Mouse (Mus musculus) gastrocnemius, adult 18-20 months (tissue): ENCODE measurements around the gene Insl5. TPM values are rescaled to one million over a fixed set of nuclear protein-coding genes. Genes with fewer than 3 reads are reported as not detected.

Experiments
- DNase-seq: peaks from one replicate; pipeline ENCODE4 v3.0.0; 2021; ENCODE audit warnings: low spot score
- long read RNA-seq, 2 experiments: library from polyadenylated mRNA; stranded (forward); transcript quantifications; one replicate each; pipeline ENCODE4 v2.0.0; 2021
- total RNA-seq, 2 experiments: library from RNA; stranded (reverse); gene quantifications; 2 replicates each; pipeline ENCODE4 v1.2.3; 2021

The Insl5 gene
- total RNA-seq: not detected
- long read RNA-seq, experiment 1: 0 reads
- long read RNA-seq, experiment 2: 0 reads

DNA sequence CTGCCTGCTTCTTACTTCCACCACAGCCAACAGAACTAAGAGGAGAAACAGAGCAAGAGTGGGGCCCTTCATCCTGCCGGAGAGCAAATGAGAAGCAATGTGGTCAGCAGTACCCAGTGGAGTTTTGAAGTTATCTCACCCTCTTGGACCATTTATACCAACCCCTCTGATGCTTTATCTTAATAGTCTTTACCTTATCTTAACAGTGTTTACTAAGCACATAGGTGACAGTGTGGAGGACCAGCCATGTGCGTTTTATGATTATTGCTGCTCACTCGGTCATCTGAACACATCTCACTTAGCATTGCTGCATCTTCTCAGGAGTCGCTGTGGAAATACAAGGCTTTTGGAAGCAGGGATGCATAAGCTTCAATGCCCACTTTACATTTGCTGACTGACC lies at the start of gene Insl5:
TSS of gene Insl5 (minus strand) at position 222 of the 400 bp plus-strand sequence.
- no peak for DNase-seq

DNA sequence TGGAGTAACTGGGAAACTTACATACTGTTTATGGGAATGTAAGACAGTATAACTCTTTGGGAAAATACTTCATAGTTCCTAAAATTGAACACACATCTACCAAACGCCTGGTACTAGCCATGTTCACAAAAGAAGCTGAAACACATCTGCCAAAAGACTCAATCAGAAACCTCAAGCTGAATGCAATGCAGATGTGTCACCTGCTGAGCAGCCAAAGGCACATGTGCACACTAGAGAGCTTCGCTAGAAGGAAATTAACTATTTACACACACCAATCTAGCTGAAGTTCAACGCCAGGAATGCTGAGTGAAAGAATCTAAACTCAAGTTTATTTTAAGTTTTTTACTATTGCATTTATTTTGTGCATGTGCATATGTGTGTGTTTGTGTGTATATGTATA lies 44.0 kb upstream of the Insl5 start:
- no peak for DNase-seq

DNA sequence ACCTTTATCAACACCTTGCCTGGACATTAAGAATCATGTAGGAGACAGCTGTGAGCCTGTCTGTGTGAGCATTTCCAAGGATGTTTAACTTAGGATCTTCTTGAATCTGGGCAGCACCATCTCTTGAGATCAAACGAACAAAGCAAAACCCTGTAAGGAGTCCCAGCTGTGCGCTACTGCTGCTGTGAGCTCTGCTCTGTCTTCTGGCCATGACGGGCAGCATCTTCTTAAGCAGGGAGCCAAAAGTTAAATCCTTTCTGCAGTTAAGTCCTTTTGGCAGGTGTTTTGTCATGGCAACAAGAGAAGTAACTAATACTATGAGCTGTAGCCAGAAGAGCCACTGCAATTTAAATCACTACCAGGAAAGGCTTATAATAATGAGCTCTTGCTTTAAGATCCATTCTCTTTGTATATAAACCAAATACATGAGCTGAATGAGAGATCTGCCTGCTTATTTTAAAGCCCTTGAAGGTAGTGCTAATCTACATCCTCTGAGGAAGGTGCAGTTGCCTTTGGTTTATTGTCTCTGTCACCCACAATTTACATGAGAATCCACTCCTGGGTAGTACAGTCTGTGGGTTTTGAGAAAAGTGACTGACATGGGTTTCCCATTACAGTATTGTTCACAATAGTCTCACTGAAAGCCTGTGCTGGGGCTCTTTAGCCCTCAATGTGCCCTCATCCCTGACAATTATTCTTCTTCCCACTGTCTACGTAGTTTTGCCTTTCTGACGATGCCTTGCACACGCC lies 41.4 kb upstream of the Insl5 start:
- DNase-seq: no peak

DNA sequence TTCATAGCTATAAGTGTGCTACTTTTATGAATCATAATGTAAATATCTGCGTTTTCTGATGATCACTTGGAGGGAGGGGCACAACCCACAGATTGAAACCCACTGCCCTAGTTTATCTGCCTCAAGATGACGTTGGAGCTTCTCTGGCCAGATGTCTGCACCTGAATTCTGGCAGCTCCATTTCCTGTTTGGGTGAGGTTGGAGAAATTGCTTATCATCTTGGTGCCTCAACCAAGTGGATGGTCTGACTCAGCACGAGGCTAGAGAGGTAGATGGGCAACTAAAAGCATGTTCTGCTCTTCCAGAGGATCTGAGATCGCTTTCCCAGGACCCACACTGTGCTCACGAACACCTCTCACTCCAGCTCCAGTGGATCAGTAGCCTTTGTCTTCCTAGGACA lies 38.3 kb upstream of the Insl5 start:
- no peak for DNase-seq

DNA sequence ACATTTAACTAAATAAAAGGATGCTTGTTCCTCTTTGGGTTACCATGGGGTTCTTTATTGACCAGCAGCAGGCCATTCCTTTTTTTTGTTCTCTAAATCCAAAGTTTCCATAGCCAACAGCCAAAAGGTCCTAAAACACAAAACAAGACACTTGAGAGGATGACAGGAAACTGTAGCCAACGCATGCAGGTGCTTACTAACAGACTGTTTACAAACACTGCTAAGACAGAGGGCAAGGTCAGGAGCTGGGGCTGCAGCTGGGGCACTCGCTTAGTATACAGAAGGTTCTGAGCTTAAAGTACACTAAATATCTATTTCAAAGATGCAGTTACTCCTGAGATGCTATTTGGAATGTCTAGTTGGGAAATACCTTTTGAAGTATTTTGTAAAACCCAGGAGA lies 37.8 kb upstream of the Insl5 start:
- no peak for DNase-seq

DNA sequence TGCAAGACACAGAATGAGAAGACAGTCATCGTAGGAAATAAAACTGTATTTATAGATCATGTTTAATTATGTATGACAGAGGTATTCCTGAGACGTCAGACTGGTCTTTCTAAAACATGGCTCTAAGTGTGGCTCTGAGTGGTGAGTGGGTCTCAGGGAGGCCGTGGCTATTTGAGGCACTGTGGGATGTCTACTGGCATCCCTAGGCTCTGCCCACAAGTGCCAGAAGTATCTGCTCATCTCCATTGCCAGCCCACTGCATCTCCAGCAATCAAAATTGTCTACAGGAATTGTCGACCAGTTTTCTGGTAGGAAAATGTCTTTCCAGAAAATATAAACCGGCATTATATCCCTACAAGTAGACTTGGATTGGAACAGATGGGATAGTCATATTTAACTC lies 30.3 kb upstream of the Insl5 start:
- DNase-seq: no peak

DNA sequence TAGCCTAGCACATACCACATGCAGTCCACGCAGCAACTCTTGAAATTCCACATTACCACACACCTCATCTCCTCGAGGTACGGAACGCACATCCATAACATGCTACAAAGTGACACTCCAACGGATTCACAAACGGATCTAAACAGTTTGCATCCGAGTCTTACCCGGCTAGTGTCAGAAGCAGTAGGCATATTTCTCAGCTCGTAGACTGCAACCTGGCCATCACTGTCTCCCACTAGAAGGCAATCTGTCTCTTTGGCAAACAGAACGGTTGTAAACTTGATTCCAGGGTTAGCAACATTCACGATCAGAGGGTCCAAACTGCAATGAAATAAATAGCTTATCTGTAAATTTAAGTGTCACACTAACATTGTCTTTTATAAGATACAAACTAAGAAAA lies 21.4 kb upstream of the Insl5 start:
- no peak for DNase-seq

DNA sequence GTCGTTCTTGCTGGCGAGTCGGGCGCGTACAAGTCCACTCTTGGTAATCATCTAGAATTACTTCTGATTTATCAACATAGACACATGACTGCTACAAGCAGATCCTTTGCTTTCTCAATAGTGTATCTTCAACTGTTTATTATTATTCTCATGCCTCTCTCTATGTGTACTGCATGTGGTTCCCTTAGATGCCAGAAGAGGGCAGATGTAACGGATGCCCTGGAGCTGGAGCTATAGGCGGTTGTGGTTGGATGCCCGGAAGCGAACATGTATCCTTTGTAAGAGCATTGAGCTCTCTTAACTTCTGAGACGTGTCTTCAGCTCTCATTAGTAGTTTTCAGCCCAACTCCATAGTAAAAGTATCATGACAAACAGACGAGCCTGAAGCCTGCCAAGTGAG lies 16.4 kb upstream of the Insl5 start:
- DNase-seq: no peak

DNA sequence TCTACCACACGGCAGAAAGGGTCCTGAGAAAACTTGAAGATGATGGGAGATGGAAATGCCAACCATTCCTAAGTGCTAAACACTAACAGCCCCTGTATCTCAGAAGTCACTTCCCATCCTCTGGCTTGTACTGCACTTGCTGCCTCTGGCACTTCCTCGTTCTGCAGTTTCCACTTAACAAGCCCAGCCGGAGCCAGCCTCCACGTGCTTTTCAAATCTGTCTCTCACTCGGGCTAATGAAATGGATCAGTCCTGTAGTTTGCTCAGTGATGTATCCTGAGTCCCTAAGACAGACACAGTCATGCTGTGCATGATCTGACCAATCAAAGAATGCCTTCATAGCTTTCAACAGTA lies 13.2 kb upstream of the Insl5 start:
- no peak for DNase-seq

DNA sequence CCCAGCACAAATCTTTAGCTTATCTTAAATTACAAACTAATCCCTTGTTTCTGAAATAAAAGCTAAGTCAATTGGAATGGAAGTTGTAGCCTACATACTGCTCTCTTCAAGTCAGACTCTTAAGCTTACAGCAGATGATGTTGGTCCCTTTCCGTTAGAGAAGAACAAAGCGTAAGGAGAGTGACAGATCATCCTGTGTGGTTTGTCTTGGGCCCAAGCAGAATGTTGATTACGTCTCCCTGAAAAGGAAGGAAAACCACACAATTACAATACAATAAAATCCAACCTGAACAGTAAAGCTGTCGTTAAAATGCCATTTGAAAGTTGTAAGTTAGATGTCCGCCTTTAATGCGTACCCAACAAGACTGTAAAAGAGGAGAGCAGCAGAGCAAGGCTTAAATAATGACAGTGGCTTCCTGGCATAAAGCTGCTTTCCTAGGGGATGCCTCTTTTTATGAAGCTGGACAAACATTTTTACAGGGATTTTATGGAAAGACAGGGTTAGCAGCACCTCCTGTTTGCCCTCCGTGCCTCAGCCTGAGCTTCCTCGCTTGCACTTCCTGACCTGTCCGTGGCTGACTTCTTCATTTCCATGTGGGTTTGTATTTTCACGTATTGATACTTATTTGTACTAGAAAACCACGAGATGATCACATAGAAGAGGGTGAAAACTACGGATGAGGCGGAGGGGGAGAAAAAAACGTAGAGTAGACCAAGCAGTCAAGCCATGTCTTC lies 12.6 kb upstream of the Insl5 start:
- DNase-seq: no peak

DNA sequence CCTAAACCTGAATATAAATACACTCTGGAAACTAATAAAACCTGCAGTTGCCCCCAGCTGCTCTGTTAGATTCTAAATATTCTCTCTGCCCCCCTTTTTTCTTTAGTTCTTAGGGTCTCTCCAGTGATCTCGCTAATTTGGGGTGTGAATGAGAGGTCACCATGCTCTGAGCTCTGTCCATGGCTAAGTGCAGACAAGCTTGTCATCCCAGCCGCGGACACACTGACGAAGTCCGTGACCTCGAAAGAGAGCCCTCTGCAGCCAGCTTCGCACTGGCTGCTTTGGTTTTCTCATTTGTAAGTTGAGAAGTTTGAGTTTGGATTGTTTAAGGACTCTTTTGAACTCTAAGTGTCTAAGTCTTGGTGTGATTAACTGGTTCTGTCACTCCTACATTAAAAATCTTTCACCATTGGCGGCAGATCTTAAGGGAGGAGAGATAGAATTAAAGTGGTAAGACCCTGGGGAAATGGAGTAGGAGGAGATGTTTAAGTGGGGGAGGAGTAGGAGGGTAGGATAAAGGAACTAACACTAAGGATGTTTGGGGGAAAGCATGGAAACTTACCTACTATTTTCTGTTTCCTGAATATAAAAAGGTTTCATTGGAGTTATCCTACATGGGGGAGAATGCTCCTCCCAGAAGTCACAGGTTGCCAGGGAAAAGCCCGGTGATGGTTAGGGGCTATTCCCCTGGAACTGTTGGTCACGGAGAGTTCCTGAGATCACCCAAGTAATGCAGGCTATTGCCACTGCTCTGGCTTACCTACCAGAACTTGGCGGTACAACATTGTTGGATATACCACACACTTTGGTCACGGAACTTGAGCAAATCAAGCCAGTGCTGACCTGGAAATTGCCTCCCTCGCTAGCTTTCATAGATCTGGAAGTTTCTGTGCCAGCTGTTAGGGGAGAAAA lies 1.8 kb upstream of the Insl5 start:
- no peak for DNase-seq

DNA sequence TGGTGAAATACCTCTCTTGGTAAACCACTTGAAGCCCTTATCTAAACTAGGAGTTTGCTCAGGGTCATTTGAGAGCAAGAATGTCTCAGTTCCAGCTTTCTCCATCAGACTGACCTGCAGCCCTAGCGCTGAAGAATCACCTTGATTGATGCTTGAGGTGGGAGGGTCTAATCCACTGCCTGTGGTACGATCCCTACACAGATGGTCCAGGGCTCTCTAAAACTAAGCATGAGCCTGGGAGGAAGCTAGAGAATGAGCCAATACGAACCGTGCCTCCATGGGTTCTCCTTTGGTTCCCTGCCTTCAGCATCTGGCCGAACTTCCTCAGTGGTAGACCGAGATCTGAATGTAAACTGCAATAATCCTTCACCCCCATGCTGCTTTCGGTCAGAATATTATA lies 1.1 kb upstream of the Insl5 start:
- DNase-seq: no peak

DNA sequence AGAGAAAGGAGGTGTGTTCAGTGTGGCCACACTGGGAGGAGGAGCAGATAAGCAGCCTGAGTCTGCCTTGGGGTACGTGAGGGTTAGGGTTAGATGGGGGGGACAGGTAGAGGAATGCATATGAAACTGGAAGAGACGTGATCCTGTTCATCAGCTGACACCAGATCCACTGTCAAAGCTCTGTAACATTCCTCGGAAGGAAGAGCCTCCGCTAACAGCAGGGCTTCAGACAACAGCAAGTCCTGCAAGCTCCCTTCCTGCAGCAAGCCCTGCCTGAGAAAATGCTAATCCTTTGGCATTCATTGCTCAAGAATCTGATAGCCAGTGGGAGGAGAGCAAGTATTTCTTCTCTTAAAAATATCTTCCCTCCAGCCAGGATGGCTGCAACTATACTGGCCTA lies 13.2 kb downstream of the Insl5 start:
- no peak for DNase-seq

DNA sequence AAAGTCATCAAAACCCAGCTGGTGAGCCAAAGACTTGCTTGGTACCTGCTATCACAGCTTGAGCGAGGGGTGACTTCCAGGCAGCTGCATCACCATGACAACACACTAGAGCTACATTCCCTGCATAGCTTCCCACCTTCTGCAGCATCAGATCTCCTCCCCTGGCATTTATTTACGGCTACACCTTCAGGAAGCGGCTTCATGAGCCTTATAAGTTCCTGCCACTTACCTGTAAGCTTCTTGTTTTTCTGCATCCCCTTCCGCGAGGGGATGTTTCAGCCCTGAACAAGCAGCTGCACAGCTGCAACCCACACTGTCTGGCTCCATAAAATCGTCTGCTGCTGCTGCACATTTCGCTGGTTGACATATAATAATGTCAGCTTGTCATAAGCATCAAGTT lies 14.8 kb downstream of the Insl5 start:
- no peak for DNase-seq

DNA sequence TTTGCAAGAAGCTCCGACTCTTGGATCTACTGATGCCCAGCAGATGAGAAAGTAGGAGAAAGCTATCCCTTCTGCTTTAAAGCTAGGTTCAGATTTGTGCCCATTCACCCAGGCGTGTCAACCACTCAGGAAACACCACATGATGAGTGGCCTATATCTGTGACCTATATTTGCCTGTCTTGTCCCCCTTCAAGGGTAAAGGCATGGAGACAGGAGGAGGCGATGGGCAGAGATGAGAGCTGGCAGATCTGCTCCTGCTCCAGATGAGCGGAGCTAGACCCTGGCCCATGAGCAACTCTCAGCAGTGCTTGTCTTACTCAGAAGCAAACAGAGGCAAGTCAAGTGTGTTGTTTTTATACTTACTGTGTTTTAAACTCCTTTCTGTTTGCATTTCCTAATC lies 15.9 kb downstream of the Insl5 start:
- no peak for DNase-seq

DNA sequence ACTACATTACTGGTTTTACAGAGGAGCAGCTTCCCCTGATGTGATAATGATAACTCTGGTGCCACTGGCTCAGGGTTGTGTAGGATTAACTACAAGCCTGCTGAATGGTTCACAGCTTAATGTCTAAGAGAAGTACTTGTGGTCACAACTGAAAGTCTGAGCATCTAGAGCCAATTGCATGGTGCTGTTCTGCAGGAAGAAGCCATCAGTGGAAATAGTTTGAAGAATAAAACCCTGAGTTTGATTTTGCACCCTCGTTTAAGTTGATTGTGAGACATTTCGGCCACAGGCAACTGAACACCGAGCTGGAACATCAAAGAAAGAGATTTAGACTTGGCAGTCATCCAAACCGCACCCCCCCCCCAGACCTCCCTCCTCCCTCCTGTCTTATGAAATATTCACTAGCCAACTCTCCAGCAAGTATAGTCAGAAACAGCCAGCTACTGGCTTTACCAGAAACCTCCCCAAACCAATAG lies 19.7 kb downstream of the Insl5 start:
- DNase-seq: no peak

DNA sequence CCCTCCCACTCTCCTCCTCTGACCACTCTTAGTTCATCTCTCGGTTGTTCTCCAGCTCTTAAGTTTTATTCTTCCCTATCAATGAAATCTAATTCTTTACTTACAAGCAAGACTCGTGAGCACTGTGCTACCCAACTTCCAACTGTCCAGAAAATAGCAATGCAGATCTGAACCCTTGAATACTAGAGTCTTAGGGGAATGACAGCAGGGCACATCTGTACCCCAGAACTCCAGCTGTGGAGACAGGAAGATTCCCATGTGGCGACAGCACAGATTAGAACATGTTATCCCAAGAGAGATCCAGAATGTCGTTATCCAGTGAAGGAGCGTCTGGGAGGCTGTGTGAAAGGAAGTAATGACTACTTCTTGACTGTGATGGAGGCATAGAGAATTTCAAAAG lies 20.4 kb downstream of the Insl5 start:
- no peak for DNase-seq

DNA sequence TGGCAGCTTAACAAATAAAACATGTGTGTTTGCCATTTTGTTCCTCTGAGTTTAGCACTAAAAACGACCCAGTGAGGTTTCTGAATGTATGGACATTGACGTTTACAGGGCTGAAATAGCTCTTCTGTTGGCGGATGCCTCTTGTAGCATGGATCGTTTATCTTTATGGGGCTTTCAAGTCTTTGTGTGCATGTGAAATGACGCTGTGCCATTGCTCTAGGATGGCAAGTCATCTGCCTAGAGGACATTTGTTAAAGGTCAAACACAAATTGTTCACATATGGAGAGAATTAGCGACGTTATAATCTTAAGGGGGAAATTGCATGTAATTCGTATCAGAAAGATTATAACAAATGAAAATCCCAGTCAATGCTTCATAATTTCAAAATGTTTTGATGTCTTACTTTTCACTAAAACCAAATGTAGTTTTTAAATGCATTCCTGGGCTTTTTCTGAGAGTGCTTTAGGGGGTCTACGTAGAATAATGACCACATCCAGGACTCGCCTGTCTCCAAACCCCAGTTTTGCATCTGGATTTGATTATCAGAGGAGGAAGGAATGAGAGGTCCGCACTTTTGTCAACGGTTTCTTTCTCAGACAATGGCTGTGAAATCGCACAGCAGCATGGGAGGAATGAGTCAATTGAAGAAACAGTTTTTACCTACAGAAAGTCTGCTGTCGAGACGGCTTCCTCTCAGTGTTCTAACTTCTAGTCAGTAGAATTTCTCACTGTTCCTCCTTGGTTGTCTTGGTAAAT lies 21.3 kb downstream of the Insl5 start:
- no peak for DNase-seq

DNA sequence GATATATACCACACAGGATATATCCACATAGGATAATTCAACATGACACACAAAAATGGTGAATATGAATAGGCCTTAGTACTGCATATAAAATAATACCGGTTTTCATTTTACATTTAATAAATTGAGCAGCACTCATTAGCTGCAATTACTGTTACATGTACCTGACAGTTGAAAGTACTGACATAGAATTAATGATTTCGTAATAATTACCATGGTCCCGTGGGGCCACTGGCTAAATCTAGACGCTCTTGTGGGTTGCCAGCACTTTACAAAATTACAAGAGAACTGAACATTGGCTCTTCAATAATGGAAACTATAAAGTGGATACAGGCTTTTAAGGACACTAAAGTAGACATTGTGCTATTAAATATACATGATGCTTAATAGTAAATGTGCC lies 22.0 kb downstream of the Insl5 start:
- no peak for DNase-seq

DNA sequence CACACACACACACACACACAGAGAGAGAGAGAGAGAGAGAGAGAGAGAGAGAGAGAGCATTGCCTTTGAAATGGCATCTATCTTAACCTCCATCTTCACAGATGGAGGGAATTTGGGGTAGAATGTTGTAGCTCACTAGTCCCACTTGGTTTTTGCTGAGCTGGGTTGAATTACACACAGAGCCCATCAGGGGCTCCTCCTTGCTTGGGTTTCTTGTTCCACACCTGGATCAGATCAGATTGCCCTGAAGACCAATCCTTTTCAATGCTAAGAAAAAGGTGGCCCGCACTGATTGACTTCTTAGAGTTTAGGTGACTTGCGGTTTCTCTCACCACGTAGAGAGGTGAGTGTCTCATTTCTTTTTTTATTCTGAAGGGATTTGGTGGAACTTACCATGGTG lies 35.0 kb downstream of the Insl5 start:
- DNase-seq: no peak

DNA sequence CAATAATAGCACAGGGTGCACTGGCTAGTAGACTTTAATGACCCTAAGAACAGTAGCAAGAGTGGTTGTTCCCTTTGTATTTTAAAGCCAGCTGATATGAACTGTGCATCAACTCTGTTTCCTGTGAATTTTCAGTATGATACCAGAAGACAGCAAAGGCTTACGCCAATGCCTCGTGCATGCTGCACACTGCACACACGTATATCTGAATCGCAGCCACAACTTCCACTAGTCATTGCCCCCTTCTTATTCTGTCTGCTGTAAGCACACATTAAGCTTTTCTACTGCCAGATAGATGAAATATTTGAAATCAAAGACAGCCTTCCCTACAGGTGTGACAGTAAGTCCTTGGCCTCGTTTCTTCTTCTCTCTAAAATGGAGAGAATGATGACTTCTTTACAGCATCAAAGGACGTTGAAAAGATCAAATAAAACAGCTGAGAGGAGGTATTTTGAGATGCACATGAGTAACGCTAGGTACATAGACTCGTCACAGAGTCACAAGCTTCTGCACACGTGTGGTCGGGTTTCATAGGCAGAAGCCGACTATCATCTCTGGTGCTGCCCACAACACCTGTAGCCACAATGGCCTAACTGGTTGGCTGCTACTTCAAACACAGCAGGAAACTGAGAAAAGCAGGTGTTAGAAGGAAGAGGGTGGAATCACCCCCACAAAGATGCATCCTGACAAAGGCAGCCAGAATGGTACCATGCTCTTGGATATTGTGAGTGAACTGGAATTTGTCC lies 35.9 kb downstream of the Insl5 start:
- DNase-seq: no peak
